Mouse (Mus musculus): ENCODE results near the gene Eya2. TPM values are rescaled to one million over a fixed set of nuclear protein-coding genes. Genes with fewer than 3 reads are reported as not detected.

Gene Eya2
- polyA plus RNA-seq, 1 experiment from 2014 or later, result 10.3 TPM

- no peak overlapping the region for H3K27ac ChIP-seq
- peak overlapping the region; percentile 61 for H3K4me2 ChIP-seq
- 1% methylated on average over 52 of the region's 52 CpGs for WGBS
- H3K9me3 ChIP-seq, result no peaks in the 10 kb centered on the region
- H3K4me1 ChIP-seq, result peaks cover 7% of the 10 kb centered on the region; the same call in 1 of the 2 replicates
- ATAC-seq (ENCODE audit: insufficient read depth, low FRiP score, low read depth), result peak; percentile 65; the same call in 1 of the 2 replicates
- no peaks in the 10 kb centered on the region for H3K36me3 ChIP-seq
- H3K27me3 ChIP-seq (replicated peaks), result peaks cover 20% of the 10 kb centered on the region
- no peak overlapping the region for H3K9ac ChIP-seq
- peak overlapping the region; percentile 34 for H3K4me3 ChIP-seq (replicated peaks)
Observed at GRCm38 (mm10) chr2:165563298-165564058, 31.4 kb upstream of the Eya2 start.

GRCm38 (mm10) chr2:165564101-165564500, 30.7 kb upstream of the Eya2 start:
- Histone ChIP-seq H3K9ac (no peak overlapping the region), H3K4me3 (replicated peaks) (no peak overlapping the region), H3K27me3 (replicated peaks) (peaks cover 20% of the 10 kb centered on the region), H3K9me3 (no peaks in the 10 kb centered on the region), H3K4me2 (no peak overlapping the region), H3K27ac (no peak overlapping the region), H3K36me3 (no peaks in the 10 kb centered on the region), H3K4me1 (peaks cover 7% of the 10 kb centered on the region; the same call in 1 of the 2 replicates)
- 60% methylated on average over 8 of the region's 8 CpGs for WGBS
- no peak for ATAC-seq (ENCODE audit: insufficient read depth, low FRiP score, low read depth)

- WGBS, result 61% methylated on average over 6 of the region's 6 CpGs
- Histone ChIP-seq H3K9ac (no peak overlapping the region), H3K4me2 (no peak overlapping the region), H3K36me3 (no peaks in the 10 kb centered on the region), H3K9me3 (no peaks in the 10 kb centered on the region), H3K27me3 (replicated peaks) (peaks cover 20% of the 10 kb centered on the region), H3K4me1 (peaks cover 7% of the 10 kb centered on the region; the same call in 1 of the 2 replicates), H3K4me3 (replicated peaks) (no peak overlapping the region), H3K27ac (no peak overlapping the region)
- no peak for ATAC-seq (ENCODE audit: insufficient read depth, low FRiP score, low read depth)
Observed at GRCm38 (mm10) chr2:165564620-165565019, 30.2 kb upstream of the Eya2 start.

- Histone ChIP-seq H3K9me3 (no peaks in the 10 kb centered on the region), H3K36me3 (no peaks in the 10 kb centered on the region), H3K4me3 (replicated peaks) (no peak overlapping the region), H3K27ac (no peak overlapping the region), H3K4me1 (peaks cover 7% of the 10 kb centered on the region; the same call in 1 of the 2 replicates), H3K9ac (no peak overlapping the region), H3K4me2 (no peak overlapping the region), H3K27me3 (replicated peaks) (peaks cover 20% of the 10 kb centered on the region)
- ATAC-seq (ENCODE audit: insufficient read depth, low FRiP score, low read depth), result no peak
- WGBS, result 71% methylated on average over 6 of the region's 6 CpGs
Observed at GRCm38 (mm10) chr2:165566898-165567297, 27.9 kb upstream of the Eya2 start.

GRCm38 (mm10) chr2:165567820-165568219, 27.0 kb upstream of the Eya2 start:
- no peak for ATAC-seq (ENCODE audit: insufficient read depth, low FRiP score, low read depth)
- peaks cover 7% of the 10 kb centered on the region; the same call in 1 of the 2 replicates for H3K4me1 ChIP-seq
- no peaks in the 10 kb centered on the region for H3K36me3 ChIP-seq
- H3K9ac ChIP-seq, result no peak overlapping the region
- no peak overlapping the region for H3K4me3 ChIP-seq (replicated peaks)
- peaks cover 20% of the 10 kb centered on the region for H3K27me3 ChIP-seq (replicated peaks)
- no peaks in the 10 kb centered on the region for H3K9me3 ChIP-seq
- WGBS, result 71% methylated on average over 9 of the region's 9 CpGs
- no peak overlapping the region for H3K4me2 ChIP-seq
- H3K27ac ChIP-seq, result no peak overlapping the region

- Histone ChIP-seq H3K27me3 (replicated peaks) (peaks cover 11% of the 10 kb centered on the region), H3K4me1 (no peaks in the 10 kb centered on the region), H3K4me3 (replicated peaks) (no peak overlapping the region), H3K9ac (no peak overlapping the region), H3K27ac (no peak overlapping the region), H3K36me3 (no peaks in the 10 kb centered on the region), H3K4me2 (no peak overlapping the region), H3K9me3 (no peaks in the 10 kb centered on the region)
- no peak for ATAC-seq (ENCODE audit: insufficient read depth, low FRiP score, low read depth)
- WGBS, result 65% methylated on average over 6 of the region's 6 CpGs
Observed at GRCm38 (mm10) chr2:165568911-165569310, 25.9 kb upstream of the Eya2 start.

GRCm38 (mm10) chr2:165571216-165571778, 23.5 kb upstream of the Eya2 start:
- H3K36me3 ChIP-seq, result no peaks in the 10 kb centered on the region
- no peak overlapping the region for H3K27ac ChIP-seq
- no peaks in the 10 kb centered on the region for H3K9me3 ChIP-seq
- H3K4me1 ChIP-seq, result no peaks in the 10 kb centered on the region
- no peaks in the 10 kb centered on the region for H3K27me3 ChIP-seq (replicated peaks)
- no peak overlapping the region for H3K4me3 ChIP-seq (replicated peaks)
- 19% methylated on average over 4 of the region's 4 CpGs for WGBS
- no peak overlapping the region for H3K4me2 ChIP-seq
- ATAC-seq (ENCODE audit: insufficient read depth, low FRiP score, low read depth), result no peak
- no peak overlapping the region for H3K9ac ChIP-seq

- Histone ChIP-seq H3K27ac (no peak overlapping the region), H3K9me3 (no peaks in the 10 kb centered on the region), H3K9ac (no peak overlapping the region), H3K4me2 (no peak overlapping the region), H3K36me3 (no peaks in the 10 kb centered on the region), H3K27me3 (replicated peaks) (no peaks in the 10 kb centered on the region), H3K4me1 (no peaks in the 10 kb centered on the region), H3K4me3 (replicated peaks) (no peak overlapping the region)
- ATAC-seq (ENCODE audit: insufficient read depth, low FRiP score, low read depth), result no peak
- 69% methylated on average over 8 of the region's 8 CpGs for WGBS
Observed at GRCm38 (mm10) chr2:165583044-165583443, 11.8 kb upstream of the Eya2 start.

- H3K4me2 ChIP-seq, result no peak overlapping the region
- H3K9ac ChIP-seq, result no peak overlapping the region
- H3K4me3 ChIP-seq (replicated peaks), result no peak overlapping the region
- no peak; the same call in 1 of the 2 replicates for ATAC-seq (ENCODE audit: insufficient read depth, low FRiP score, low read depth)
- whole genome bisulfite sequencing, result 71% methylated on average over 4 of the region's 4 CpGs
- no peaks in the 10 kb centered on the region for H3K4me1 ChIP-seq
- no peaks in the 10 kb centered on the region for H3K9me3 ChIP-seq
- no peaks in the 10 kb centered on the region for H3K27me3 ChIP-seq (replicated peaks)
- no peaks in the 10 kb centered on the region for H3K36me3 ChIP-seq
- H3K27ac ChIP-seq, result no peak overlapping the region
Observed at GRCm38 (mm10) chr2:165583518-165583917, 11.3 kb upstream of the Eya2 start.

- no peak overlapping the region for H3K27ac ChIP-seq
- no peak overlapping the region for H3K4me2 ChIP-seq
- H3K4me3 ChIP-seq (replicated peaks), result no peak overlapping the region
- H3K9me3 ChIP-seq, result no peaks in the 10 kb centered on the region
- H3K9ac ChIP-seq, result no peak overlapping the region
- H3K36me3 ChIP-seq, result no peaks in the 10 kb centered on the region
- no peak for ATAC-seq (ENCODE audit: insufficient read depth, low FRiP score, low read depth)
- no peaks in the 10 kb centered on the region for H3K27me3 ChIP-seq (replicated peaks)
- 79% methylated on average over 3 of the region's 3 CpGs for WGBS
- no peaks in the 10 kb centered on the region for H3K4me1 ChIP-seq
Observed at GRCm38 (mm10) chr2:165584563-165584962, 10.3 kb upstream of the Eya2 start.

GRCm38 (mm10) chr2:165590742-165591141, 4.1 kb upstream of the Eya2 start:
- 87% methylated on average over 16 of the region's 16 CpGs for WGBS
- no peak for ATAC-seq (ENCODE audit: insufficient read depth, low FRiP score, low read depth)

GRCm38 (mm10) chr2:165593763-165594162, 1.1 kb upstream of the Eya2 start:
- Histone ChIP-seq H3K27ac (no peak overlapping the region), H3K4me3 (replicated peaks) (no peak overlapping the region), H3K9me3 (no peaks in the 10 kb centered on the region), H3K4me2 (no peak overlapping the region), H3K27me3 (replicated peaks) (peaks cover 27% of the 10 kb centered on the region), H3K36me3 (no peaks in the 10 kb centered on the region), H3K9ac (no peak overlapping the region), H3K4me1 (peaks cover 5% of the 10 kb centered on the region)
- ATAC-seq (ENCODE audit: insufficient read depth, low FRiP score, low read depth), result no peak
- 89% methylated on average over 2 of the region's 2 CpGs for WGBS

More at GRCm38 (mm10) chr2:165590742-165591141, 4.1 kb upstream of the Eya2 start:
- Histone ChIP-seq H3K27me3 (replicated peaks) (peaks cover 20% of the 10 kb centered on the region), H3K9ac (no peak overlapping the region), H3K9me3 (no peaks in the 10 kb centered on the region), H3K27ac (no peak overlapping the region), H3K4me1 (peaks cover 5% of the 10 kb centered on the region), H3K4me2 (no peak overlapping the region), H3K4me3 (replicated peaks) (no peak overlapping the region), H3K36me3 (no peaks in the 10 kb centered on the region)

Measured in stomach, embryonic 15.5 days (tissue).